Mouse (Mus musculus) testis, adult 2 months (tissue): ENCODE measurements around the gene Arid2.

Source experiments
- CTCF ChIP-seq: fragments of 200-500 bp; IDR thresholded peaks from 2 replicates; pipeline ENCODE4 v1.5.1; 2012; ENCODE audit warnings: low read depth, mild to moderate bottlenecking, inconsistent platforms, low read length, moderate library complexity; ENCODE audit not compliant: control insufficient read depth, insufficient read depth, insufficient replicate concordance
- POLR2A ChIP-seq: fragments of 200-500 bp; IDR thresholded peaks from 2 replicates; pipeline ENCODE4 v1.6.1; 2012; ENCODE audit warnings: low read depth, mild to moderate bottlenecking, inconsistent platforms, low read length, moderate library complexity; ENCODE audit not compliant: control insufficient read depth

DNA sequence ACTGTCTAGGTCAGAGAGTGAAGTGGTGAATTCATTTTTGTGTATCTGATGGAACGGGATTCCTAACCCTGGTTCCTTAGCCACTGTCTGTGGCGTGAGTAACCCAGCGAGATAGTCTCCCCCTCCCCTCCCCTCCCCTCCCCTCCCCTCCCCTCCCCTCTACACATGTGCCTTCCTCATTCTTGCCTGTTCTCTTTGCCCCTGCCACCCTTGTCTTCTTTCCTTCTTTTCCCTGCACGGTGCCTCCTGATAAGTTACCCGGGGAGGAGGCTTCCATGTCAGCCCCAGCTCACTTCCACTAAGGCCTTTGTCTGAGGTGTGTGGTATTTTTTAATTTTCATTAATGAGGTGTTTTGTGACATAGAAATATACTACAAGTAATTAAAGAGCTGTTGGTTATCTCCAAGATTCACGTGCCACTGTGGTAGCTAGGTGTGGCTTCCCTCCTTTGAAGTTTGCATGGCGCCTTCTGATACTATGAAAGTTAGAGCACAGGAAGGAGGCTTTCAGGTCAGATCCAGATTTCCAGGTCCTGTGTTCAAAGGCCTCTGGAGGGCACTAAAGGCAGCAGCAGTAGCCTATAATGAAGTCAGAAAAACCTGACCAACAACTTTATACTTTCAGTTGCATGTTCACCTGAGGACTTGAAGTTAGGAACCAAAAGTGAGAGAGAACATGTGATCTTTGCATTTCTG, 57.4 kb downstream of the Arid2 start:
- TF ChIP-seq CTCF = no peak
- TF ChIP-seq POLR2A = no peak
